Mouse (Mus musculus): ENCODE data around the gene Gm15091. TPM values are rescaled to one million over a fixed set of nuclear protein-coding genes. Genes with fewer than 3 reads are reported as not detected.
"Not testable (repeated sequence)": the region's sequence is repeated elsewhere in the genome, so short reads cannot be mapped to it uniquely, and the experiment has no call there.

Gene Gm15091
- total RNA-seq (2014; fragmentation: Nextera tagmentation) (not detected in 2 replicates), total RNA-seq (2017) (not detected in 2 replicates), polyA plus RNA-seq (2012) (not detected in 2 replicates)

DNA sequence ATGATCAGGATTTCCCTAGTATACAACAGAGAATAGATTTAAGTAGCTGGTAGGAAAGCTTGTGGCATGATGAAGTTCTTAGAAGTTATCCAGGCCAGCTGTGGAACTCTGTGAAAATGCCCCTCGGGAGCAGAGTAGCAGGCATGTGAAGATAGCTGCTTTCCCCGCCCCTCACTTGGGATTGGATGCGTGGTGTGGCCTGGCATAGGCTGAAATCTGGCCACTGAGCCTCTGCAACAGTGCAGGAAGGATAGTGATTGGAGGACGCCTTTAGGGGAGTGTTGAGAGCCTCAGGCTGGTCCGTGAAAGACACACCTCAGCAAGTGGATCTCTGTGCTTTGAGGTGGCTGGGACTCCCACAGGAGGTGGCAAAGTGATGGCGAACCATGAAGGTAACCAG is at the start of gene Gm15091:
Gm15091 (plus strand) TSS at position 301 of the 400 bp plus-strand sequence.
- not testable (repeated sequence) for DNase-seq (ENCODE audit: low spot score); H3K36me3 ChIP-seq (replicated peaks); H3K27me3 ChIP-seq (ENCODE audit: insufficient read depth, low read length); H3K4me1 ChIP-seq (ENCODE audit: insufficient read depth, low read depth, low read length); H3K4me3 ChIP-seq (ENCODE audit: low read depth, low read length); ATAC-seq (ENCODE audit: extremely low read depth, insufficient number of reproducible peaks, low FRiP score, poor library complexity, severe bottlenecking); H3K9me3 ChIP-seq (replicated peaks)

Other genes starting within 250 kb of the Gm15091 start
- not detected in 2 replicates for gene Gm15097, start 157.2 kb upstream of the Gm15091 start, total RNA-seq (2014; fragmentation: Nextera tagmentation)
- not detected in 2 replicates for gene Gm15097, start 157.2 kb upstream of the Gm15091 start, total RNA-seq (2017)
- gene Gm15097, start 157.2 kb upstream of the Gm15091 start, polyA plus RNA-seq (2012): not detected in 2 replicates